Mouse (Mus musculus): ENCODE data around the gene Col12a1. TPM values are rescaled to one million over a fixed set of nuclear protein-coding genes. Genes with fewer than 3 reads are reported as not detected.
"Not testable (repeated sequence)": the region's sequence is repeated elsewhere in the genome, so short reads cannot be mapped to it uniquely, and the experiment has no call there.

Gene Col12a1
- polyA plus RNA-seq, 1 experiment from 2014 or later: 13.3 TPM

- 86% methylated on average over 1 of the region's 1 CpGs for WGBS
- not testable (repeated sequence) for H3K4me3 ChIP-seq (ENCODE audit: low read depth, low read length); H3K9ac ChIP-seq (replicated peaks; ENCODE audit: low read depth, low read length); H3K9me3 ChIP-seq (ENCODE audit: control insufficient read depth, low read length); H3K27ac ChIP-seq (ENCODE audit: low read depth, low read length); H3K4me2 ChIP-seq (ENCODE audit: low read depth, low read length); H3K27me3 ChIP-seq (ENCODE audit: control insufficient read depth, insufficient read depth, low read length); H3K4me1 ChIP-seq (ENCODE audit: control insufficient read depth, insufficient read depth, low read length); ATAC-seq (ENCODE audit: low read depth); H3K36me3 ChIP-seq (ENCODE audit: control insufficient read depth, insufficient read depth, low read length)
These were observed 49.8 kb downstream of the Col12a1 start for GRCm38 (mm10) chr9:79668806-79669205.

GRCm38 (mm10) chr9:79653327-79654150 lies 65.1 kb downstream of the Col12a1 start:
- H3K4me2 ChIP-seq (ENCODE audit: low read depth, low read length): no peak overlapping the region
- H3K9ac ChIP-seq (replicated peaks; ENCODE audit: low read depth, low read length): no peak overlapping the region
- no peak for ATAC-seq (ENCODE audit: low read depth)
- H3K4me3 ChIP-seq (ENCODE audit: low read depth, low read length): no peak overlapping the region
- H3K4me1 ChIP-seq (ENCODE audit: control insufficient read depth, insufficient read depth, low read length): no peaks in the 10 kb centered on the region
- 91% methylated on average over 16 of the region's 16 CpGs for WGBS
- no peaks in the 10 kb centered on the region for H3K9me3 ChIP-seq (ENCODE audit: control insufficient read depth, low read length)
- H3K27ac ChIP-seq (ENCODE audit: low read depth, low read length): no peak overlapping the region
- H3K27me3 ChIP-seq (ENCODE audit: control insufficient read depth, insufficient read depth, low read length): no peaks in the 10 kb centered on the region
- H3K36me3 ChIP-seq (ENCODE audit: control insufficient read depth, insufficient read depth, low read length): no peaks in the 10 kb centered on the region

GRCm38 (mm10) chr9:79648587-79648986 lies 70.0 kb downstream of the Col12a1 start:
- H3K27me3 ChIP-seq (ENCODE audit: control insufficient read depth, insufficient read depth, low read length): no peaks in the 10 kb centered on the region
- 87% methylated on average over 9 of the region's 9 CpGs for WGBS
- H3K4me3 ChIP-seq (ENCODE audit: low read depth, low read length): no peak overlapping the region
- no peak overlapping the region for H3K27ac ChIP-seq (ENCODE audit: low read depth, low read length)
- no peak for ATAC-seq (ENCODE audit: low read depth)
- no peak overlapping the region for H3K4me2 ChIP-seq (ENCODE audit: low read depth, low read length)
- no peak overlapping the region for H3K9ac ChIP-seq (replicated peaks; ENCODE audit: low read depth, low read length)
- no peaks in the 10 kb centered on the region for H3K9me3 ChIP-seq (ENCODE audit: control insufficient read depth, low read length)
- H3K36me3 ChIP-seq (ENCODE audit: control insufficient read depth, insufficient read depth, low read length): no peaks in the 10 kb centered on the region
- H3K4me1 ChIP-seq (ENCODE audit: control insufficient read depth, insufficient read depth, low read length): no peaks in the 10 kb centered on the region

- Histone ChIP-seq H3K27ac (ENCODE audit: low read depth, low read length) (no peak overlapping the region), H3K27me3 (ENCODE audit: control insufficient read depth, insufficient read depth, low read length) (no peaks in the 10 kb centered on the region), H3K9ac (replicated peaks; ENCODE audit: low read depth, low read length) (no peak overlapping the region), H3K9me3 (ENCODE audit: control insufficient read depth, low read length) (no peaks in the 10 kb centered on the region), H3K4me3 (ENCODE audit: low read depth, low read length) (no peak overlapping the region), H3K4me1 (ENCODE audit: control insufficient read depth, insufficient read depth, low read length) (no peaks in the 10 kb centered on the region), H3K36me3 (ENCODE audit: control insufficient read depth, insufficient read depth, low read length) (no peaks in the 10 kb centered on the region), H3K4me2 (ENCODE audit: low read depth, low read length) (no peak overlapping the region)
- 83% methylated on average over 3 of the region's 3 CpGs for WGBS
- no peak for ATAC-seq (ENCODE audit: low read depth)
These were observed 72.9 kb downstream of the Col12a1 start for GRCm38 (mm10) chr9:79645757-79646156.

- WGBS: 84% methylated on average over 11 of the region's 11 CpGs
- no peak overlapping the region for H3K4me3 ChIP-seq (ENCODE audit: low read depth, low read length)
- no peak overlapping the region for H3K4me2 ChIP-seq (ENCODE audit: low read depth, low read length)
- no peaks in the 10 kb centered on the region for H3K27me3 ChIP-seq (ENCODE audit: control insufficient read depth, insufficient read depth, low read length)
- no peaks in the 10 kb centered on the region for H3K9me3 ChIP-seq (ENCODE audit: control insufficient read depth, low read length)
- no peak for ATAC-seq (ENCODE audit: low read depth)
- H3K4me1 ChIP-seq (ENCODE audit: control insufficient read depth, insufficient read depth, low read length): no peaks in the 10 kb centered on the region
- no peak overlapping the region for H3K9ac ChIP-seq (replicated peaks; ENCODE audit: low read depth, low read length)
- no peak overlapping the region for H3K27ac ChIP-seq (ENCODE audit: low read depth, low read length)
- no peaks in the 10 kb centered on the region for H3K36me3 ChIP-seq (ENCODE audit: control insufficient read depth, insufficient read depth, low read length)
These were observed 79.1 kb downstream of the Col12a1 start for GRCm38 (mm10) chr9:79639430-79640090.

- no peak for ATAC-seq (ENCODE audit: low read depth)
- 77% methylated on average over 4 of the region's 4 CpGs for WGBS
- H3K9ac ChIP-seq (replicated peaks; ENCODE audit: low read depth, low read length): no peak overlapping the region
- no peak overlapping the region for H3K27ac ChIP-seq (ENCODE audit: low read depth, low read length)
- no peaks in the 10 kb centered on the region for H3K4me1 ChIP-seq (ENCODE audit: control insufficient read depth, insufficient read depth, low read length)
- H3K9me3 ChIP-seq (ENCODE audit: control insufficient read depth, low read length): no peaks in the 10 kb centered on the region
- no peak overlapping the region for H3K4me3 ChIP-seq (ENCODE audit: low read depth, low read length)
- no peaks in the 10 kb centered on the region for H3K36me3 ChIP-seq (ENCODE audit: control insufficient read depth, insufficient read depth, low read length)
- no peak overlapping the region for H3K4me2 ChIP-seq (ENCODE audit: low read depth, low read length)
- no peaks in the 10 kb centered on the region for H3K27me3 ChIP-seq (ENCODE audit: control insufficient read depth, insufficient read depth, low read length)
These were observed 80.8 kb downstream of the Col12a1 start for GRCm38 (mm10) chr9:79637879-79638278.

GRCm38 (mm10) chr9:79634076-79634475 lies 84.6 kb downstream of the Col12a1 start:
- Histone ChIP-seq H3K4me1 (ENCODE audit: control insufficient read depth, insufficient read depth, low read length) (no peaks in the 10 kb centered on the region), H3K4me2 (ENCODE audit: low read depth, low read length) (no peak overlapping the region), H3K27ac (ENCODE audit: low read depth, low read length) (no peak overlapping the region), H3K9ac (replicated peaks; ENCODE audit: low read depth, low read length) (no peak overlapping the region), H3K4me3 (ENCODE audit: low read depth, low read length) (no peak overlapping the region), H3K27me3 (ENCODE audit: control insufficient read depth, insufficient read depth, low read length) (no peaks in the 10 kb centered on the region), H3K36me3 (ENCODE audit: control insufficient read depth, insufficient read depth, low read length) (no peaks in the 10 kb centered on the region), H3K9me3 (ENCODE audit: control insufficient read depth, low read length) (no peaks in the 10 kb centered on the region)
- WGBS: 93% methylated on average over 1 of the region's 1 CpGs
- no peak for ATAC-seq (ENCODE audit: low read depth)

- Histone ChIP-seq H3K9me3 (ENCODE audit: control insufficient read depth, low read length) (no peaks in the 10 kb centered on the region), H3K4me1 (ENCODE audit: control insufficient read depth, insufficient read depth, low read length) (no peaks in the 10 kb centered on the region), H3K9ac (replicated peaks; ENCODE audit: low read depth, low read length) (no peak overlapping the region), H3K4me3 (ENCODE audit: low read depth, low read length) (no peak overlapping the region), H3K27ac (ENCODE audit: low read depth, low read length) (no peak overlapping the region), H3K4me2 (ENCODE audit: low read depth, low read length) (no peak overlapping the region), H3K36me3 (ENCODE audit: control insufficient read depth, insufficient read depth, low read length) (no peaks in the 10 kb centered on the region), H3K27me3 (ENCODE audit: control insufficient read depth, insufficient read depth, low read length) (no peaks in the 10 kb centered on the region)
- ATAC-seq (ENCODE audit: low read depth): no peak
- WGBS: 93% methylated on average over 7 of the region's 7 CpGs
These were observed 87.4 kb downstream of the Col12a1 start for GRCm38 (mm10) chr9:79631186-79631585.

GRCm38 (mm10) chr9:79618839-79619597 lies 99.6 kb downstream of the Col12a1 start:
- WGBS: 92% methylated on average over 6 of the region's 6 CpGs
- Histone ChIP-seq H3K4me2 (ENCODE audit: low read depth, low read length) (no peak overlapping the region), H3K9me3 (ENCODE audit: control insufficient read depth, low read length) (no peaks in the 10 kb centered on the region), H3K36me3 (ENCODE audit: control insufficient read depth, insufficient read depth, low read length) (no peaks in the 10 kb centered on the region), H3K4me1 (ENCODE audit: control insufficient read depth, insufficient read depth, low read length) (no peaks in the 10 kb centered on the region), H3K4me3 (ENCODE audit: low read depth, low read length) (no peak overlapping the region), H3K9ac (replicated peaks; ENCODE audit: low read depth, low read length) (no peak overlapping the region), H3K27me3 (ENCODE audit: control insufficient read depth, insufficient read depth, low read length) (no peaks in the 10 kb centered on the region), H3K27ac (ENCODE audit: low read depth, low read length) (no peak overlapping the region)
- ATAC-seq (ENCODE audit: low read depth): no peak
